Mouse (Mus musculus): ENCODE results near the gene Cfap300.

The Cfap300 gene

DNA sequence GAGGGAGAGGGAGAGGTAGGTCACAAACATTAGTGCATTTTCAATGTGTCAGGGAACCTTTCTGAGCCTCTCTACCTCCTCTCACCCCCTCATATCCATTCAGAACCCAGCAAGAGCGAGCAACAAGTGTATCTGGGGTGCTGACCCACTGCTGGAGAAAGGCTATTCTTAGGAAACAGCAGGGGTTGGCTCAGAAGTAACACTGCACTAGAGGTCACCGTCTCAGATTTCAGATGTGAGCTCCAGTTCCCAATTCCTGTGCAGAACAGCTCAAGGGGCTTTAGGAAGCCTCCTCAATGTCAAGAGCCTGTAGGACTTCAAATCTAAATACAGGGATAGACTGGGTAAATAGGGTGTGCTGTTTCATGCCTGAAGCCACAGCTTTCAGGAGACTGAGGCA is 59.0 kb downstream of the Cfap300 start:
- no peak for DNase-seq (ENCODE audit: low spot score)

DNA sequence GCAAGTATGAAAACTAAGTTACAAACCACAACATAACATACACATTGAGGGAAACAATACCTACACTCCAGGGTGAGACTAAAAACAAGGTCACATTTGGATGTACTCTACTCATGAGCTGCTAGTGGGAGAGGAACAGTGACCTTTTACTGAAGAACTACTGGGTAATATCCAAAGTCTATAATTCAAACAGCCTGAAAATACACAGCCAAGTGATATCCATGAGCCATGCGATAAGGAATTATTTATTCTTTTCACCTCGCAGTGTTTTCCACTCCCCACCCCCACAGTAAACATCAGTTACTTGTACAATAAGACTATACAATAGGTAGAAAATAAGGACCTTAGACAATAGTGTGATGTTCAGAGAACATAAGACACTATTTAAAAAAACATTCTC is 62.5 kb downstream of the Cfap300 start:
- DNase-seq (ENCODE audit: low spot score), result no peak

DNA sequence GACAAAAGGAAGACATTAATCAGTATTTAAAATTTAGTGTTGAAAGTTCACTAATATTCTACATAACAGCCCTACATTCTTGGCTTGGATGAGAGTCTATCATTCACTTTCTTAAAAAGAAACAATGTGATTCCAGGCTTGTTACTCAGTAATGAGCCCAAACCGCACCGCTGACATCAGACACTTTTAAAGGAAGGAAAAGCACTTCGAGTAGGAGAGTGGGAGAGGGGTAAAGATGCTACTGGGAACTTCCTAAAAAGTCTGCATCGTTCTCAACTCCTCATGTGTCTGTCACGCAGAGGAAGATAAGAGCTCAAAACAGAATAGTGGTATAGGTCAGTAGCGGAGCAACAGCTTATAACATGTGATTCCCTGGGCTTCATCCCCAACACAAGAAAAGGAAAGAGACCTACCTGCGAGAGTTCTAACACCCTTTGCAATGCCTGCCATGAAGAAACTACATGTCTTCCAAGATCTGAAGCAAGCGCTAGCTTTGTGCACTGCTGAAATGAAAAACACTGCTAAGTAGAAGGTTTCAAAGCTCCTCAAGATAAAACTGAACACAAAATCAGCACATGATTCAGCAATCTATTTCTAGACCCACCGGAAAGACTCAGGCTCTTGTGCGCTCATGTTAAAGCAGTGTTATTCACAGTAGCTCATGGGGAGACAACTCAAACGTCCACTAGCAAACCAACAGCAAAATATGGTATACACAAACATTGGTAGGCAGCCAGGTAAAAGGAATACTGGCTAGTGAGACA is 63.3 kb downstream of the Cfap300 start:
- no peak for DNase-seq (ENCODE audit: low spot score)

DNA sequence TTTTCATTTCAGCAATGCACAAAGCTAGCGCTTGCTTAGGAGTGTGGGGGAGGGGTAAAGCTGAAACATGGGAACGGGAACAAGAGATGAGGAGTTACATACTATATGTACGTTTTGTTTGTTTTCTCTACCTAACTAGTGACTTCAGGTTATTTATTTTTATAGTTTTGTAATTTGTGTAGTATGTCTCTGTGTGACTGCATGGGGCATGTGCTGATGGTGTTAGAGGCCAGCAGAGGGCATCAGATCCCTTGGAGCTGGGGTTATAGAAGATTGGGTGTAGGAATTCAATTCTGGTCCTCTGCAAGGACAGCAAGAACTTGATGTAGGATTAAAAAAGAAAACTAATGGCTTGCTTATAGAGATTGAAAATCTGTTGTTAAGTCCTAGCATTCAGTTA is 64.1 kb downstream of the Cfap300 start:
- DNase-seq (ENCODE audit: low spot score), result no peak

DNA sequence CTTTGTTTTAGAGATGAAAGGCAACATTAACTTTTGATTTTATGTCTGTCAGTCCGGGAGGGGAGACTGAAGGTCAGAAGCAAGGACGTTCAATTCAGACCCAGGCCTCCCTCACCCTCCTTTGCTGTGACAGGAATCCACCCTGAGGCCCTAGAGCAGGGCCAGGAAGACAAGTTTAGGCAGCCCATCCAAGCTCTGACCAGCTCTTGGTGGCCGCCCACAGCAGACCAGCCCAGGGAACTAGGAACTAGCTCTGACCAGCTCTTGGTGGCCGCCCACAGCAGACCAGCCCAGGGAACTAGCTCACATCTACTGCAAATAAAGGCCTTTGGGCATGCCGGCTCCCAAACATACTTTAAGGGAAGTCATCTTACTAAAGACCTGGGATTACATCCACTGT is 65.0 kb downstream of the Cfap300 start:
- no peak for DNase-seq (ENCODE audit: low spot score)

DNA sequence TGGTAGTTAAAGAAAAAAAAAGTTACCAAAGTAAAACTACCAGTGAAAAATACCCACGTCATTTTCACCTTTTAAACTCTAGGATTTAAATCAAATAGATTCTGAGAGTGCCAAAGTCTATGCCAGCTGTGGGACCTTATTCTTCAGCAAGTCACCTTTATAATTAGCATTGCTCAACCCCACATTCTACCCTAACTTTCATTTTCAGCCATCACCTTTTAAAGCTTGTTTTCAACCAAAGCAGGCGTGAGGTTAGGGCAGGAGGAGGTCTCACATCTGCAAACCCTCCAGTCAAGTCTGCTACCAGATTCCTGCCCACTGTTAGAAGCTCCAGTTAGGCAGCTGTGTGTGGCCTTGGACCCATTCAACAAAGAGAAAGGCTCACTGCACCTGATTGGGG is 70.6 kb downstream of the Cfap300 start:
- no peak for DNase-seq (ENCODE audit: low spot score)
